Mouse (Mus musculus) heart, embryonic 10.5 days (tissue): ENCODE data around the gene Bmp10. TPM values are rescaled to one million over a fixed set of nuclear protein-coding genes. Genes with fewer than 3 reads are reported as not detected.
"Not testable (repeated sequence)": the region's sequence is repeated elsewhere in the genome, so short reads cannot be mapped to it uniquely, and the experiment has no call there.

ENCODE experiments used
- DNase-seq: peaks from one replicate; pipeline ENCODE4 v3.0.0-alpha.2; 2017; ENCODE audit warnings: low spot score
- H3K27ac ChIP-seq: fragments of 300-500 bp; sonication (generic); 2 replicates; pipeline ENCODE4 v1.5.1; 2016; ENCODE audit warnings: mild to moderate bottlenecking
- H3K27me3 ChIP-seq: fragments of 300-500 bp; sonication (generic); 2 replicates; pipeline ENCODE4 v1.6.1; 2016; ENCODE audit warnings: mild to moderate bottlenecking; ENCODE audit not compliant: poor library complexity, insufficient read depth, severe bottlenecking
- H3K36me3 ChIP-seq: fragments of 300-500 bp; sonication (generic); 2 replicates; pipeline ENCODE4 v1.6.1; 2016; ENCODE audit warnings: mild to moderate bottlenecking, moderate library complexity
- H3K4me1 ChIP-seq: fragments of 300-500 bp; sonication (generic); 2 replicates; pipeline ENCODE4 v1.6.1; 2016; ENCODE audit warnings: mild to moderate bottlenecking
- H3K4me3 ChIP-seq: fragments of 300-500 bp; sonication (generic); 2 replicates; pipeline ENCODE4 v1.5.1; 2016; ENCODE audit warnings: mild to moderate bottlenecking, moderate library complexity
- H3K9me3 ChIP-seq: fragments of 300-500 bp; sonication (generic); 2 replicates; pipeline ENCODE4 v1.6.1; 2016; ENCODE audit warnings: mild to moderate bottlenecking, moderate library complexity
- WGBS: fragments of 180-500 bp; shearing (Covaris S2); methylation state at CpG from one replicate; pipeline ENCODE4 v1.1.7; 2016; 5-methylcytosine and 5-hydroxymethylcytosine counted together
- polyA plus RNA-seq: library from polyadenylated mRNA; unstranded; fragments of >200 nt; fragmentation: Nextera tagmentation; extraction: Ambion mirVana; gene quantifications from 2 replicates; pipeline ENCODE4 v1.2.1, GENCODE M21; 2016

Bmp10 gene
- polyA plus RNA-seq, 1 experiment from 2014 or later: 4.5 TPM

- peaks cover 7% of the 10 kb centered on the region; the same call in 1 of the 2 replicates for H3K27me3 ChIP-seq
- H3K36me3 ChIP-seq: no peaks in the 10 kb centered on the region
- WGBS: 67% methylated on average over 6 of the region's 6 CpGs
- H3K27ac ChIP-seq: no peak overlapping the region
- no peak overlapping the region for H3K4me3 ChIP-seq
- no peaks in the 10 kb centered on the region for H3K9me3 ChIP-seq
- no peaks in the 10 kb centered on the region; the same call in 1 of the 2 replicates for H3K4me1 ChIP-seq
- no peak for DNase-seq
Measured at GRCm38 (mm10) chr6:87455507-87455906, 26.7 kb downstream of the Bmp10 start.

GRCm38 (mm10) chr6:87466221-87466620, 37.4 kb downstream of the Bmp10 start:
- Histone ChIP-seq H3K9me3 (no peaks in the 10 kb centered on the region), H3K36me3 (no peaks in the 10 kb centered on the region), H3K27ac (no peak overlapping the region), H3K27me3 (no peaks in the 10 kb centered on the region), H3K4me3 (peak overlapping the region; percentile 38), H3K4me1 (peaks cover 5% of the 10 kb centered on the region)
- peak; percentile 89 for DNase-seq
- 16% methylated on average over 12 of the region's 12 CpGs for WGBS

DNA sequence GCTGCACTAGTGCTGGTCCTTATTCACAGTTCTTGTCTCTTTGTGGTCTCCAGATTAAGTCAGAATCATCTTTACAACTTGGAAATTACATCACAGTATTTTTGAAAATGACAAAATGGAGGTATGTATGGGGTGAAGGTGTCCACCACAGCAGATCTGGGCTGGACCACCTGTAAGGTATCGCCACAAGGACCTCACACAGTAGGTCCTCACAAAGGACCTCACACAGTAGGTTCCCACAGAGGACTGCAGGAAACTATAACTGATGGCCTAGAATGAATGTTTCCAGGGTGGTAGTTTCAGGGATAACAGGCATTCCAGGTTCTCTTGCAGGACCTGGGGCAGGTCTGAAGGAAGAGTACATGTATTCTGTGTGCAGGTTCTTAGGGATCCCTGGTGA, 38.6 kb downstream of the Bmp10 start:
- peaks cover 5% of the 10 kb centered on the region for H3K4me1 ChIP-seq
- H3K27ac ChIP-seq: no peak overlapping the region
- H3K9me3 ChIP-seq: no peaks in the 10 kb centered on the region
- H3K4me3 ChIP-seq: no peak overlapping the region
- H3K27me3 ChIP-seq: no peaks in the 10 kb centered on the region
- H3K36me3 ChIP-seq: no peaks in the 10 kb centered on the region
- WGBS: 95% methylated on average over 1 of the region's 1 CpGs
- no peak for DNase-seq

GRCm38 (mm10) chr6:87468372-87468771, 39.6 kb downstream of the Bmp10 start:
- DNase-seq: no peak
- 77% methylated on average over 10 of the region's 10 CpGs for WGBS
- H3K36me3 ChIP-seq: no peaks in the 10 kb centered on the region

GRCm38 (mm10) chr6:87470098-87470497, 41.3 kb downstream of the Bmp10 start:
- H3K36me3 ChIP-seq, H3K9me3 ChIP-seq, H3K27ac ChIP-seq, H3K4me1 ChIP-seq, H3K4me3 ChIP-seq, H3K27me3 ChIP-seq, DNase-seq: not testable (repeated sequence)
- 92% methylated on average over 12 of the region's 12 CpGs for WGBS

More at GRCm38 (mm10) chr6:87468372-87468771, 39.6 kb downstream of the Bmp10 start:
- no peak overlapping the region for H3K27ac ChIP-seq
- H3K9me3 ChIP-seq: no peaks in the 10 kb centered on the region
- H3K27me3 ChIP-seq: no peaks in the 10 kb centered on the region
- no peak overlapping the region for H3K4me3 ChIP-seq
- H3K4me1 ChIP-seq: peaks cover 5% of the 10 kb centered on the region

- WGBS: 88% methylated on average over 5 of the region's 5 CpGs
- Histone ChIP-seq H3K36me3 (no peaks in the 10 kb centered on the region), H3K27ac (no peak overlapping the region), H3K9me3 (no peaks in the 10 kb centered on the region), H3K27me3 (peaks cover 10% of the 10 kb centered on the region; the same call in 1 of the 2 replicates), H3K4me1 (peaks cover 13% of the 10 kb centered on the region), H3K4me3 (no peak overlapping the region)
- no peak for DNase-seq
Measured at GRCm38 (mm10) chr6:87475223-87475622, 46.4 kb downstream of the Bmp10 start.

DNA sequence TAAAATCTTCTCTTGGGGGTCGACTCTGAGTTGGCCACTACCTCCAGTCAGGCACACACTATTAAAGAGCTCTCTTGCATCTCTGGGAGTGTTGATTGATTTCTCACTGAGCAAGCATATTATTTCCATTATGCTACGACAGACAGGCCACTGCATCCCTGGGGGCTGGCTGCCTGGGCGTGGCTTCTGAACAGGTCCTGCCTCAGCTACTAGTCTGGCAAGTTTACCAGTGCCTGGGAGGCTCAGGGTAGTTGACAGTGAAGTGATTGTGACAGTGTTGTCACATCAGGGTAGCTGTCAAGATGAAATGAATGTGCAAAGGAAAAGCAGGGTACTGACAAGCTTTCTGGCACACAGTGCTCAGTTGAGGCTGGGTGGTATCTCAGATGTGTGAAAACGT, 50.1 kb downstream of the Bmp10 start:
- Histone ChIP-seq H3K4me1 (peaks cover 17% of the 10 kb centered on the region), H3K4me3 (no peak overlapping the region), H3K36me3 (no peaks in the 10 kb centered on the region), H3K27ac (no peak overlapping the region), H3K9me3 (no peaks in the 10 kb centered on the region), H3K27me3 (peaks cover 22% of the 10 kb centered on the region; the same call in 1 of the 2 replicates)
- no peak for DNase-seq
- WGBS: 36% methylated on average over 4 of the region's 4 CpGs

- no peak for DNase-seq
- H3K4me3 ChIP-seq: no peak overlapping the region
- peaks cover 22% of the 10 kb centered on the region; the same call in 1 of the 2 replicates for H3K27me3 ChIP-seq
- no peaks in the 10 kb centered on the region for H3K36me3 ChIP-seq
- WGBS: 28% methylated on average over 5 of the region's 5 CpGs
- no peaks in the 10 kb centered on the region for H3K9me3 ChIP-seq
- no peak overlapping the region for H3K27ac ChIP-seq
- peaks cover 19% of the 10 kb centered on the region for H3K4me1 ChIP-seq
Measured at GRCm38 (mm10) chr6:87479291-87479999, 50.7 kb downstream of the Bmp10 start.

DNA sequence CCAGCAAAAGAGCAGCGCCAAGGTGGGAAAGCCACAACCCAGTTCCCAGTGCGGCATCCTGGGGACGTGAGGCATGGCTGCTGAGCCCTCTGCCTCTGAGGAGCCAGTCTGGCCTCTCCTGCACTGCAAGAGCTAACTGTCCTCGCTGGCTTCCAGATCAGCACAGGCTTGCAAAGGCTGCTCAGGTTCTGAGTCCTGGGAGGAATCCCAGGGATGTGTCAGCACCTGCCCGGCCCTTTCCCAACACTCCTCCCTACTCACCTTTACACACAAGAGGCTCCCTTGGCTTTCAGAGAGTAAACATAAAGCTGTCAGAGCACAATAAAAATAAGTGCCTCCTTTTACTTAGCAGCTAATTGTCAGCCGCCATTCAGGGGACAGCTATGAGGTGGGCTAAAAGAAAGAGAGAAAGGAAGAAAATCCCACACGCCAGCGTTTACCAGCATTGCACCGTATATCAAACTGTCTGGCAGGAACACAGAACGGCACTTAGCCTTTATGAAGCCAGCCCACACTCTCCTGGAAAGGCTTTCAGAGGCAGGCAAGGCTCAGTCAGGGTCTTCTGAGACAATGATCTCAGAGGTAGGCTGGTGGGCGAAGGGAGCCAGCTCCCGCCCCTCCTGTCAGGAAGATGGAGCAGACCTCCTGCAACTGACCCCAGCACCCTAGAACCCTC, 54.6 kb downstream of the Bmp10 start:
- H3K27ac ChIP-seq: no peak overlapping the region
- H3K9me3 ChIP-seq: no peaks in the 10 kb centered on the region
- H3K4me3 ChIP-seq: no peak overlapping the region
- 0 out of 2 replicates have a peak, but pooled peaks cover 14% of the 10 kb centered on the region for H3K27me3 ChIP-seq
- H3K4me1 ChIP-seq: peaks cover 19% of the 10 kb centered on the region
- H3K36me3 ChIP-seq: no peaks in the 10 kb centered on the region
- DNase-seq: no peak
- WGBS: 64% methylated on average over 12 of the region's 12 CpGs

- Histone ChIP-seq H3K36me3 (no peaks in the 10 kb centered on the region), H3K4me1 (peaks cover 17% of the 10 kb centered on the region), H3K9me3 (no peaks in the 10 kb centered on the region), H3K27ac (no peak overlapping the region), H3K27me3 (0 out of 2 replicates have a peak, but pooled peaks cover 14% of the 10 kb centered on the region), H3K4me3 (no peak overlapping the region)
- 57% methylated on average over 3 of the region's 3 CpGs for WGBS
- no peak for DNase-seq
Measured at GRCm38 (mm10) chr6:87483900-87484289, 55.1 kb downstream of the Bmp10 start.

DNA sequence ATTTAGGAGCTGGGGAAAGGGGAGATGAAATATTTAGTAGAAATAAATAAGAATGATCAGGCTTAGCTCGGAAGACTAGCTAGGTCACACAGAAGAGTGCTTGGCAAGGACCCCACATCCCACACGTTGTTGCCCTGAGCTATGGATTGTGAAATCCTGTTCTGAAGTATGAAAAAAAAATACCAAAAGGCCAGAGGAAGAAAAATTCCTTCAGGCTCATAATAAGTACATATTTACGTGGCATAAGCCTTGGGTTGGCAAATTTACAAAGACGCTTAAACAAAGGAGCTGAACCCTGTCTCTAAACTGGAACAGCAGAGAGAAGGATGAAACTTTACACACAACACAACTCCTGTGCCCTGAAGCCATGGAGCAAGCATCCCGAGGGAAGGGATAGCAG, 56.0 kb downstream of the Bmp10 start:
- no peak overlapping the region for H3K27ac ChIP-seq

More for the DNA sequence above, 56.0 kb downstream of the Bmp10 start:
- H3K4me3 ChIP-seq: no peak overlapping the region
- H3K9me3 ChIP-seq: no peaks in the 10 kb centered on the region
- no peak for DNase-seq
- peaks cover 8% of the 10 kb centered on the region; the same call in 1 of the 2 replicates for H3K4me1 ChIP-seq
- WGBS: 77% methylated on average over 5 of the region's 5 CpGs
- no peaks in the 10 kb centered on the region for H3K36me3 ChIP-seq
- 0 out of 2 replicates have a peak, but pooled peaks cover 14% of the 10 kb centered on the region for H3K27me3 ChIP-seq
